Mouse (Mus musculus) embryonic facial prominence, embryonic 13.5 days (tissue): Measurements from ENCODE around the gene Mafk. TPM values are rescaled to one million over a fixed set of nuclear protein-coding genes. Genes with fewer than 3 reads are reported as not detected.

Experiments used
- ATAC-seq: fragments of 200-750 bp; cut with Nextera tagmentation; 2 replicates; pipeline ENCODE4 v1.8.0; 2017; ENCODE audit warnings: low read depth; ENCODE audit not compliant: insufficient number of reproducible peaks, insufficient read depth, low FRiP score, low TSS enrichment
- H3K27ac ChIP-seq: fragments of 300-500 bp; sonication (generic); 2 replicates; pipeline ENCODE4 v1.5.1; 2015; ENCODE audit warnings: moderate library complexity, mild to moderate bottlenecking, inconsistent platforms
- H3K27me3 ChIP-seq: fragments of 300-500 bp; sonication (generic); 2 replicates; pipeline ENCODE4 v1.6.1; 2015; ENCODE audit warnings: mild to moderate bottlenecking, inconsistent platforms
- H3K36me3 ChIP-seq: fragments of 300-500 bp; sonication (generic); 2 replicates; pipeline ENCODE4 v1.6.1; 2015; ENCODE audit warnings: mild to moderate bottlenecking, inconsistent platforms
- H3K4me1 ChIP-seq: fragments of 300-500 bp; sonication (generic); 2 replicates; pipeline ENCODE4 v1.6.1; 2015; ENCODE audit warnings: inconsistent platforms
- H3K4me2 ChIP-seq: fragments of 300-500 bp; sonication (generic); 2 replicates; pipeline ENCODE4 v1.6.1; 2015; ENCODE audit warnings: moderate library complexity, mild to moderate bottlenecking, inconsistent platforms
- H3K4me3 ChIP-seq: fragments of 300-500 bp; sonication (generic); 2 replicates; pipeline ENCODE4 v1.5.1; 2015; ENCODE audit warnings: mild to moderate bottlenecking, inconsistent platforms
- H3K9ac ChIP-seq: fragments of 300-500 bp; sonication (generic); 2 replicates; pipeline ENCODE4 v1.6.1; 2015; ENCODE audit warnings: mild to moderate bottlenecking, inconsistent platforms
- H3K9me3 ChIP-seq: fragments of 300-500 bp; sonication (generic); 2 replicates; pipeline ENCODE4 v1.6.1; 2016; ENCODE audit warnings: inconsistent platforms
- WGBS: fragments of 180-500 bp; shearing (Covaris S2); methylation state at CpG from one replicate; pipeline ENCODE4 v1.1.7; 2015; ENCODE audit warnings: mixed read lengths; 5-methylcytosine and 5-hydroxymethylcytosine counted together
- microRNA-seq: library from miRNA; unstranded; fragments of <30 nt; microRNA quantifications from one replicate; pipeline ENCODE4, GENCODE M21; 2016
- polyA plus RNA-seq: library from polyadenylated mRNA; unstranded; fragments of >200 nt; fragmentation: Nextera tagmentation; extraction: Ambion mirVana; gene quantifications from 2 replicates; pipeline ENCODE4 v1.2.1, GENCODE M21; 2015

The Mafk gene
- polyA plus RNA-seq, 1 experiment from 2014 or later = 8.7 TPM

DNA sequence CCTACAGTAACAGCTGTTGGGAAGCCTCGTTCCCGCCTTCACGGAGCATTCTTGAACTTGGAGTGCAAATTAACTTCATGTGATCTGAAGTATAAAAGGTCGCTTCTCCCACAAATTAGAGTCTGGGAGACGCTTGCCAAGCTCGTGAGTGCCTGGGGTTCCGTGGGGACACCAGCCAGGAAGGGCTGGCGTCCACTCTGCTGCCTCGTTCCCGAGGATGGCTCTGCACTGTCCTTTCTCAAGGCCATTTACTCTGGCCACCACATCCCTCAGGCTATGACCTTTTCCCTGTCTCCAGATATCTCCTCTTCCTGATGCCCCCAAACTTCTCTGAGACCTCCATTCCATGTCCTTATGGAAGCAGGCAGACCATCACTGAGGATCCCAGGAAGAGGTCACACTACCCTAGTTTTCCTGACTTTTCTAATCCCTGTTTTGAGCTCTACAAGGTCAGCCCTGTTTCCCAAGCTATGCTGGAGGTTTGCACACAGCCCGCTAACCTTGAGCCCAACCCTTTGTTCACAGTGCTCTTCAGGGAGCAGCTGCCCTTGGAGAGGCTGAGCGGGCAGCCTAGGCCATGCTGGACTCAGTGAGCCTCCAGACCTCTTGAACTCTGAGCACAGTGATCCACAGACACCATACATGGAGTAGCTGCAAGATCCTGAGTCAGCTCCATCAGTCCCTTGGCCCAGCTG, 58.5 kb downstream of the Mafk start:
- H3K4me2 ChIP-seq = no peak overlapping the region
- H3K4me3 ChIP-seq = no peak overlapping the region
- no peaks in the 10 kb centered on the region for H3K9me3 ChIP-seq
- ATAC-seq = no peak
- WGBS = 64% methylated on average over 12 of the region's 12 CpGs
- no peak overlapping the region for H3K9ac ChIP-seq
- H3K27me3 ChIP-seq = no peaks in the 10 kb centered on the region; the same call in 1 of the 2 replicates
- peaks cover 4% of the 10 kb centered on the region; the same call in 1 of the 2 replicates for H3K4me1 ChIP-seq
- H3K36me3 ChIP-seq = no peaks in the 10 kb centered on the region
- H3K27ac ChIP-seq = no peak overlapping the region

Small RNAs within 50 kb of the gene (microRNA-seq; reads per million reads assigned to microRNA genes)
- gene Mir7037 = not detected

Other genes with a start within 250 kb of the Mafk start
- gene Uncx, start 248.0 kb upstream of the Mafk start, polyA plus RNA-seq = 2.3 and 4.4 TPM in 2 replicates
- gene Micall2, start 55.2 kb upstream of the Mafk start, polyA plus RNA-seq = 7.3 and 8.9 TPM in 2 replicates
- 24.5 and 29.0 TPM in 2 replicates for gene Ints1, start 15.8 kb upstream of the Mafk start, polyA plus RNA-seq
- gene Tmem184a, start 28.4 kb downstream of the Mafk start, polyA plus RNA-seq = 2.3 and 2.7 TPM in 2 replicates
- 0.90 TPM in 1 of 2 replicates, not detected in the other for gene Gm26938, start 34.9 kb downstream of the Mafk start, polyA plus RNA-seq
- 59.8 and 65.4 TPM in 2 replicates for gene Psmg3, start 35.4 kb downstream of the Mafk start, polyA plus RNA-seq
- 1.4 TPM in 2 replicates for gene Elfn1, start 116.4 kb downstream of the Mafk start, polyA plus RNA-seq